Mouse (Mus musculus) limb, embryonic 13.5 days (tissue): ENCODE data around the gene Pcnx3. TPM values are rescaled to one million over a fixed set of nuclear protein-coding genes. Genes with fewer than 3 reads are reported as not detected.

Source experiments
- ATAC-seq: fragments of 200-750 bp; cut with Nextera tagmentation; 2 replicates; pipeline ENCODE4 v1.8.0; 2017; ENCODE audit warnings: low read depth, moderate number of reproducible peaks, moderate TSS enrichment; ENCODE audit not compliant: low FRiP score
- H3K27ac ChIP-seq: fragments of 300-500 bp; sonication (generic); 2 replicates; pipeline ENCODE4 v1.5.1; 2015; ENCODE audit warnings: inconsistent platforms, mild to moderate bottlenecking, moderate library complexity
- H3K27me3 ChIP-seq: fragments of 300-500 bp; sonication (generic); 2 replicates; pipeline ENCODE4 v1.6.1; 2015; ENCODE audit warnings: mild to moderate bottlenecking, inconsistent platforms
- H3K36me3 ChIP-seq: fragments of 300-500 bp; sonication (generic); 2 replicates; pipeline ENCODE4 v1.6.1; 2015; ENCODE audit warnings: inconsistent platforms, mild to moderate bottlenecking, moderate library complexity
- H3K4me1 ChIP-seq: fragments of 300-500 bp; sonication (generic); 2 replicates; pipeline ENCODE4 v1.6.1; 2015; ENCODE audit warnings: inconsistent platforms
- H3K4me2 ChIP-seq: fragments of 300-500 bp; sonication (generic); replicated peaks from 2 replicates; pipeline ENCODE4 v1.6.1; 2015; ENCODE audit warnings: inconsistent platforms, mild to moderate bottlenecking, moderate library complexity
- H3K4me3 ChIP-seq: fragments of 300-500 bp; sonication (generic); 2 replicates; pipeline ENCODE4 v1.5.1; 2015; ENCODE audit warnings: moderate library complexity, mild to moderate bottlenecking, inconsistent platforms
- H3K9ac ChIP-seq: fragments of 300-500 bp; sonication (generic); 2 replicates; pipeline ENCODE4 v1.6.1; 2015; ENCODE audit warnings: mild to moderate bottlenecking, inconsistent platforms
- H3K9me3 ChIP-seq: fragments of 300-500 bp; sonication (generic); 2 replicates; pipeline ENCODE4 v1.6.1; 2016; ENCODE audit warnings: inconsistent platforms
- WGBS: fragments of 180-500 bp; shearing (Covaris S2); methylation state at CpG from one replicate; pipeline ENCODE4 v1.1.7; 2015; 5-methylcytosine and 5-hydroxymethylcytosine counted together
- polyA plus RNA-seq: library from polyadenylated mRNA; unstranded; fragments of >200 nt; fragmentation: Nextera tagmentation; extraction: Ambion mirVana; gene quantifications from 2 replicates; pipeline ENCODE4 v1.2.1, GENCODE M21; 2015

The Pcnx3 gene
- polyA plus RNA-seq, 1 experiment from 2014 or later = 28.7 TPM

GRCm38 (mm10) chr19:5648401-5649297 lies 40.1 kb downstream of the Pcnx3 start:
- ATAC-seq = peak; percentile 89
- H3K4me2 ChIP-seq = peak overlapping the region; percentile 66
- peak overlapping the region; percentile 62 for H3K9ac ChIP-seq
- 12% methylated on average over 26 of the region's 26 CpGs for WGBS
- H3K4me1 ChIP-seq = peaks cover 18% of the 10 kb centered on the region
- H3K4me3 ChIP-seq = peak overlapping the region; percentile 35
- peak overlapping the region; percentile 86 for H3K27ac ChIP-seq
- peaks cover 72% of the 10 kb centered on the region for H3K36me3 ChIP-seq
- H3K9me3 ChIP-seq = no peaks in the 10 kb centered on the region
- peaks cover 3% of the 10 kb centered on the region for H3K27me3 ChIP-seq

GRCm38 (mm10) chr19:5647791-5648190 lies 40.9 kb downstream of the Pcnx3 start:
- Histone ChIP-seq H3K4me1 (peaks cover 17% of the 10 kb centered on the region), H3K27ac (peak overlapping the region; percentile 86; the same call in 1 of the 2 replicates), H3K4me3 (no peak overlapping the region), H3K36me3 (peaks cover 80% of the 10 kb centered on the region), H3K9ac (no peak overlapping the region), H3K27me3 (no peaks in the 10 kb centered on the region), H3K9me3 (no peaks in the 10 kb centered on the region), H3K4me2 (no peak overlapping the region)
- 96% methylated on average over 6 of the region's 6 CpGs for WGBS
- ATAC-seq = no peak

- peaks cover 17% of the 10 kb centered on the region for H3K4me1 ChIP-seq
- WGBS = 90% methylated on average over 8 of the region's 8 CpGs
- no peak overlapping the region for H3K27ac ChIP-seq
- no peak overlapping the region for H3K4me3 ChIP-seq
- H3K9me3 ChIP-seq = no peaks in the 10 kb centered on the region
- peaks cover 80% of the 10 kb centered on the region for H3K36me3 ChIP-seq
- ATAC-seq = no peak
- H3K9ac ChIP-seq = no peak overlapping the region
- H3K4me2 ChIP-seq = no peak overlapping the region
- no peaks in the 10 kb centered on the region for H3K27me3 ChIP-seq
Observed at GRCm38 (mm10) chr19:5646731-5647330, 41.9 kb downstream of the Pcnx3 start.

DNA sequence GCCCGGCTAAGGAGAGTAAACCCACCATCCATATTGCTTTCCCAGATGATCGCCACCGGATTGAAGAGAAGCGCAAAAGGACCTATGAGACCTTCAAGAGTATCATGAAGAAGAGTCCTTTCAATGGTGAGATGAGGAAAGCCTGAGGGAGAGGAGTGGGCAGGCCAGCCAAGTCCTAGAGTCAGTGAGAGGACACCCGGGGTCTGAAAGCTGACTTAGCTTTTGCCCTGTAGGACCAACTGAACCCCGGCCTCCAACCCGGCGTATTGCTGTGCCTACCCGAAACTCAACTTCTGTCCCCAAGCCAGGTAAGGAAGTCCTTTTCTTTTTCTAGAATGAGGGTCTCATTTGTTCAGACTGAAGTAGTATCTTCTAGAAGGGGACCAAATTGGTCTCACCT lies 43.4 kb downstream of the Pcnx3 start:
- Histone ChIP-seq H3K4me2 (no peak overlapping the region), H3K9ac (no peak overlapping the region), H3K9me3 (no peaks in the 10 kb centered on the region), H3K27me3 (no peaks in the 10 kb centered on the region), H3K4me1 (peaks cover 17% of the 10 kb centered on the region), H3K36me3 (peaks cover 80% of the 10 kb centered on the region), H3K27ac (no peak overlapping the region), H3K4me3 (no peak overlapping the region)
- no peak for ATAC-seq
- WGBS = 96% methylated on average over 9 of the region's 9 CpGs

- Histone ChIP-seq H3K9me3 (no peaks in the 10 kb centered on the region), H3K27ac (no peak overlapping the region), H3K4me1 (peaks cover 19% of the 10 kb centered on the region), H3K4me3 (no peak overlapping the region), H3K4me2 (no peak overlapping the region), H3K27me3 (no peaks in the 10 kb centered on the region), H3K36me3 (peaks cover 82% of the 10 kb centered on the region), H3K9ac (no peak overlapping the region)
- ATAC-seq = no peak
- 90% methylated on average over 8 of the region's 8 CpGs for WGBS
Observed at GRCm38 (mm10) chr19:5641641-5642040, 47.1 kb downstream of the Pcnx3 start.

DNA sequence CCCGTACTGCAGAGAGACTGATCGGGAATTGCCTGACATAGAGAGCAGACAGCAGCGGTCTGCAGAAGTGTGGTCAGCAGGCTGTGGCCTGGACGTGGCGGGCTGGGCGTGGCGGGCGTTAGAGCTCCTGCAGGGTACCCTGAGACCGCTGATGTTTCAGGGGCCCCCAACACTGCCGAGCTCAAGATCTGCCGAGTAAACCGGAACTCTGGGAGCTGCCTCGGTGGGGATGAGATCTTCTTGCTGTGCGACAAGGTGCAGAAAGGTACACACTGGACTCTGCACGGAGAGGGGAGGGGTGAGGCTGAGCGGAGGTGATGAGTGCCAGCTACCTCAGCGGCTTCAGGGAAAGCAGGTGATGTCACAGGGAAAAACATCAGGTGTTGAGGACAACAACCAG lies 47.7 kb downstream of the Pcnx3 start:
- H3K27me3 ChIP-seq = no peaks in the 10 kb centered on the region
- 92% methylated on average over 17 of the region's 17 CpGs for WGBS
- no peak overlapping the region for H3K4me3 ChIP-seq
- H3K4me2 ChIP-seq = no peak overlapping the region
- peaks cover 75% of the 10 kb centered on the region for H3K36me3 ChIP-seq
- peaks cover 25% of the 10 kb centered on the region for H3K4me1 ChIP-seq
- H3K27ac ChIP-seq = no peak overlapping the region
- no peak for ATAC-seq
- H3K9me3 ChIP-seq = no peaks in the 10 kb centered on the region
- no peak overlapping the region for H3K9ac ChIP-seq

DNA sequence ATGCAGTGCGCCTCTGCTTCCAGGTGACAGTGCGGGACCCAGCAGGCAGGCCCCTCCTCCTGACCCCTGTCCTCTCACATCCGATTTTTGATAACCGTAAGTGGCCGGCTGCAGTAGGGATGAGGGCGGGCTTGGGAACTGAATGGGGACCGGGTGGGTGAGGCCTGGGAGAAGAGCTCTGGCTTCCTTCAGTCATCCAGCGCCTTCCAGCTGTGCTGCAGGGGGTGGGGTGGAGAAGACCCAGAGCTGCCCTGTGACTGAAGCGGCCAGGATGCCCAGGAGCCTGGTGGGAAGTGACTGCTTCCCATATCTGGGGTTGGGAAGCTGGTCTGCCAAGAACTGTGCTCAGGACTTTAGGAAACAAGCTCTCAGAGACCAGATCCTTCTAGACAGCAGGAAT lies 48.4 kb downstream of the Pcnx3 start:
- no peak overlapping the region for H3K9ac ChIP-seq
- H3K27ac ChIP-seq = no peak overlapping the region
- 70% methylated on average over 9 of the region's 9 CpGs for WGBS
- H3K27me3 ChIP-seq = no peaks in the 10 kb centered on the region
- ATAC-seq = no peak
- no peaks in the 10 kb centered on the region for H3K9me3 ChIP-seq
- H3K36me3 ChIP-seq = peaks cover 69% of the 10 kb centered on the region
- peaks cover 26% of the 10 kb centered on the region for H3K4me1 ChIP-seq
- no peak overlapping the region for H3K4me2 ChIP-seq
- no peak overlapping the region for H3K4me3 ChIP-seq

DNA sequence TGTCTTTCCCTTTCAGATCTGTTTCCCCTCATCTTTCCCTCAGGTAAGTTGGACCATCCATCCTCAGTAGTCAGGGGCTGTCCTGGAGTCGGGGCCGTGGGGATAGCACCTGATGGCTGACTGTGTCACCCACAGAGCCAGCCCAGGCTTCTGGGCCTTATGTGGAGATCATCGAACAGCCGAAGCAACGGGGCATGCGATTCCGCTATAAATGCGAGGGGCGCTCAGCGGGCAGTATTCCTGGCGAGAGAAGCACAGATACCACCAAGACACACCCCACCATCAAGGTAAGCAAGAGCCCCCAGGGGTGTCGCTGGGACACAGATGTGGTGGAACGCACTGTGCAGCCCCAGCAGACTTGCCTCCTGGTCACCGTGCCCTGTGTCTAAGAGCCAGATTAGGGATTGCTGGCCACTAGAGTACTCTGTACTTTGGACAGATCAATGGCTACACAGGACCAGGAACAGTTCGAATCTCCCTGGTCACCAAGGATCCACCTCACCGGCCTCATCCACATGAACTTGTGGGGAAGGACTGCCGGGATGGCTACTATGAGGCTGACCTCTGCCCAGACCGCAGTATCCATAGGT lies 50.2 kb downstream of the Pcnx3 start:
- H3K36me3 ChIP-seq = peaks cover 50% of the 10 kb centered on the region
- H3K4me2 ChIP-seq = peak overlapping the region; percentile 92
- H3K4me3 ChIP-seq = peak overlapping the region; percentile 79
- WGBS = 90% methylated on average over 18 of the region's 18 CpGs
- no peaks in the 10 kb centered on the region for H3K9me3 ChIP-seq
- H3K27ac ChIP-seq = no peak overlapping the region
- no peak for ATAC-seq
- peaks cover 26% of the 10 kb centered on the region for H3K4me1 ChIP-seq
- H3K27me3 ChIP-seq = no peaks in the 10 kb centered on the region
- peak overlapping the region; percentile 87 for H3K9ac ChIP-seq

DNA sequence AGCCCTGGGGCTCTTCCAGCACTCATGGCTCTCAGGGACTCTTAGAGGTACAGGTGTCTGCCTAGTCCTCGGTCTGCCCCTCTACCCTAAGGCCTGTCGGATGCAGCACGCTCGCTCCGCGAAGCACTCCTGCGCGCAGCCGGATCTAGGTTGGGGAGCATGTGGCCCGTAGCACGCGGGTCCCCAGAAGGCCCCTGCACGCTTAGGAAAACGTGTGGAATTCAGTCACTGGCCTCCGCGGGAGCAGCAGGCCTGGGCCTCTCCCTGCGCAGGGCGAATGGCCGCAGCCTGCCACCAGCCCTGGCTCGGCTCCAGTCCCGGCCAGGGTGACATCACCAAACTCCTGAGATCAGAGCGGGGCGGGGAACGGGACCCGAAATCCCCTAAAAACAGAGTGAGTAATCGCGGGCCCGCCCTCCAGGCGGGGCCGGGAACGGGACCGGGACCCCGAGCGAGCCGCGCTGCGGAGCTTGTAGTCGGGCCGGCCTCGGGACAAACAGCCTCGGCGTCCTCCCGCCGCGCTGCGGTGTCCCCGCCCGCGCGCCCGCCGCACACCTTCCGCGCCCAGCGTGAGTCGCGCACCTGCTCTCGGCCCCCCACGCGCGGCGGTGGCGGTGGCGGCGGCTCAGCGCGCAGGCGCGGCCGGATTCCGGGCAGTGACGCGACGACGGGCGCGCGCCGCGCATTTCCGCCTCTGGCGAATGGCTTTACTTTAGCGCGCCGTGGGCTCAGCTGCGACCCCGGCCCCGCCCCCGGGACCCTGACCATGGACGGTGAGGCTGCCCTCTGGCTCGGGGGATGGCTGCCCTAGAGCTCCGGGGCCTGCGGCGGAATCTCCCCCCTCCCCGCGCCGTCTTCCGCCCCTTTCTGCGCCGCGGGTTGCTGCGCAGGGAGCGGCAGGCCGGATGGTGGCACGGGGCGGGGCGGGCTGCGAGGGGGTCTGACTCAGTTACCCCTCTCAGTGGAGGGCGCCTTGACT lies 51.4 kb downstream of the Pcnx3 start, which contains the start of gene Rela:
Gene Rela, plus strand, starts transcription at position 415 of the 979 bp plus-strand sequence.
- Histone ChIP-seq H3K4me3 (peak within 1 kb of the TSS; percentile 79), H3K4me2 (peak within 1 kb of the TSS; percentile 92), H3K36me3 (peaks cover 40% of the 10 kb centered on the region), H3K27ac (peak within 1 kb of the TSS; percentile 82), H3K27me3 (no peaks in the 10 kb centered on the region), H3K9me3 (no peaks in the 10 kb centered on the region), H3K9ac (peak within 1 kb of the TSS; percentile 87), H3K4me1 (peaks cover 26% of the 10 kb centered on the region)
- WGBS = under 1% methylated on average over 86 of the region's 109 CpGs
- peak; percentile 83 for ATAC-seq

- Histone ChIP-seq H3K4me3 (peak overlapping the region; percentile 79), H3K27ac (peak overlapping the region; percentile 82), H3K4me2 (peak overlapping the region; percentile 92), H3K36me3 (peaks cover 32% of the 10 kb centered on the region), H3K4me1 (peaks cover 26% of the 10 kb centered on the region), H3K9me3 (no peaks in the 10 kb centered on the region), H3K27me3 (no peaks in the 10 kb centered on the region), H3K9ac (peak overlapping the region; percentile 87)
- WGBS = 36% methylated on average over 12 of the region's 12 CpGs
- ATAC-seq = no peak
Observed at GRCm38 (mm10) chr19:5636571-5637041, 52.1 kb downstream of the Pcnx3 start.

GRCm38 (mm10) chr19:5636036-5636570 lies 52.6 kb downstream of the Pcnx3 start:
- Histone ChIP-seq H3K27ac (no peak overlapping the region), H3K36me3 (peaks cover 27% of the 10 kb centered on the region), H3K4me3 (no peak overlapping the region), H3K4me2 (peak overlapping the region; percentile 92), H3K9ac (no peak overlapping the region), H3K27me3 (no peaks in the 10 kb centered on the region), H3K4me1 (peaks cover 26% of the 10 kb centered on the region), H3K9me3 (no peaks in the 10 kb centered on the region)
- no peak for ATAC-seq
- WGBS = 80% methylated on average over 7 of the region's 7 CpGs
